Mouse (Mus musculus): ENCODE results near the gene Iqcj. TPM values are rescaled to one million over a fixed set of nuclear protein-coding genes. Genes with fewer than 3 reads are reported as not detected.

Iqcj gene
- 1 to 10 TPM; 2.4 to 4.6 TPM for total RNA-seq (2021)

DNA sequence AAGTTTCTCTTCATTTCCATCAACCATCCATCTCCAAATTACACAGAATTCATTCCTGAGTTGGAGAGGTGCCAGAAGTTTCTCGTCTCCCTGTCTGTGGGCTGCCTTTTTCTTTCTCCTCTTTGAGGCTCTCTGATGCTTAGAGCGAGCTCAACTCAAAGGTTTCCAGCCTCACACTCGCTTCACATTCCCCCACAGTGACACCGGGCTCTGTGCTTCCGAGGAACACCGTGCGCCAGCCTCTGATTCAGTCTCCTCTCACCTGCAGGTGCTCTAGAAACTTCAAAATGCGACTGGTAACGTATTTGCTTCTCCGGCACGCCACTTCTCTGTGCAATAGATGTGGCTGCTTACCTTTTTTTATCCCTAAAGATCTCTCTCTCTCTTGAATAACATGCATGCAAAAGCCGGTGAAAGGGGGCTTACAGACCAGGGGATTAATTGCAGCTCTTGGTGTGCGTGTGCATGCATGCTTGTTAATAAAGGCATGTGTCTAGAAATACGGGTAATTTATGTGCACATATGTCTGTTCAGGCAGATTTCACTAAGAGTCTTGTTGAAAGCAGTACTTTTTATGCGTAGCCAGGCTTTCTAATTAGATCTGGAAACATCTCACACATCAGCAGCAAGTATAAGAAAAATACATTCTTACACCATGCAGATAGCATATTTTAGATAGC lies at the start of gene Iqcj, which contains the start of gene Iqschfp:
Gene Iqcj (plus strand): TSS at position 195 of the 680 bp plus-strand sequence.
Gene Iqschfp (plus strand): TSS at position 207 of the 680 bp plus-strand sequence.
- peak; percentile 49 to 54 for DNase-seq (ENCODE audit: low spot score in 2 of 2)
- intact Hi-C loops (cut with DNase I) = loop anchor here (5.0 kb wide), 2 partner anchors 150 to 245 kb away; no protein-coding TSS in a partner anchor

DNA sequence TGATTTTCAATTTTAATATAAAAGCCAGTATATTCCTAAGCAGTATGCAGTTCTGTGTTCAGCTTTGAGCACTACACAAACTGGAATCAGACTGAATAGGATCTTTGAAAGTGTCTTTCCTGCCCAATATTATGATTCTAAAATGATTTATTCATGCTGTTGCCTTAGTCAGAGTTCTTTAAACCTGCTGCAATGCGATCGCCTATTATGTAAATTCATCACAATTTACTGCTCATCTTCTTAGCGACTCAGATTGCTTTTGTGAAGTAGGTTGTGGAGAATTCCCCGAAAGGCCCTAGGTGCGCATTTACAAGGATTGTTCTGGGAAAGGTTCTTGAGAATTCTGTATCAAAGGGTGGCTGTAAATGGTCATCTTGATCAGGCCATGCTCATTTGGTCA lies 39.6 kb upstream of the Iqcj start:
- intact Hi-C loops (cut with DNase I) = no loop called here
- peak in 1 of 2 experiments; percentile 4 for DNase-seq (ENCODE audit: low spot score in 2 of 2)

DNA sequence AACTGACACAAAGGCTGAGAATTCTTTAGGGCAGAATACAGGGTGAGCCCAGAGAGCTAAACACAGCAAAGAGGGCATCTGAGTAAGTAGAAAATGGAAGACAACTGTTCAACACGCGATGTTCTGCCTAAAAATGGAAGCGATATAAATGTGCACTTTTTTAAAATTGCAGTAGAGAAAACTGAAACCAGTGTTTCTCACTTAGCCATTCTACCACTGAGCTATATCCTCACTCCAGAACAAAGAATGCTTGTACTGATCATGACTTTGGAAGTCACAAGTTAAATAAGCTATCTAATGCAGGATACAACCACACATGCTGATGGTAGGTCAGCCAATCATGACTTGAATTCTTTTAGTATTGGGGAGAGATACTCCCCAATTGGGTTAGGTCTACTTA lies 30.5 kb upstream of the Iqcj start:
- DNase-seq (ENCODE audit: low spot score in 2 of 2) = peak in 1 of 2 experiments; percentile 16
- intact Hi-C loops (cut with DNase I) = no loop called here

- intact Hi-C loops (cut with DNase I) = no loop called here
- DNase-seq (ENCODE audit: low spot score in 2 of 2) = no peak
These were observed 24.5 kb upstream of the Iqcj start for GRCm38 (mm10) chr3:67867420-67868065.

GRCm38 (mm10) chr3:67869424-67869823 lies 22.6 kb upstream of the Iqcj start:
- DNase-seq (ENCODE audit: low spot score in 2 of 2) = no peak
- intact Hi-C loops (cut with DNase I) = no loop called here

- no peak for DNase-seq (ENCODE audit: low spot score in 2 of 2)
- intact Hi-C loops (cut with DNase I) = no loop called here
These were observed 14.8 kb upstream of the Iqcj start for GRCm38 (mm10) chr3:67877253-67877652.

DNA sequence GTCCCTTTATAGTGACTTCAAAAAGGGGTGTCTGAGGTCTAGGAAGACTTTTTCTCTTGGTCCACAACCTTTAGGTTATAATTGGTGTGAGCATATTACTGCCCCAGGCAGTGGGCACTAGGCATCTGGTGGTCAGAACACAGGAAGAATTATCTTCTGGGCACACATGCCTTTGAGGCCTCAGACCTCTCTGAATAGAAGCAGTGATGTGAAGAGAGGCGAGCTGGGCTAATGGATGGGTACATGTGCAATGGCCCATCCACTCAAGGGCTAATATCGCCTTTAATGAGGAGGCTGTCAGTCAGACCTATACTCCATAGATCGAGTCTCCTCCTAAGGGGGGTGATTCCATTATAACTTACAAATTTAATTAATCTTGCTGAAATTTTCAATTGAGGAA lies 7.7 kb upstream of the Iqcj start:
- DNase-seq (ENCODE audit: low spot score in 2 of 2) = no peak
- intact Hi-C loops (cut with DNase I) = no loop called here

GRCm38 (mm10) chr3:67886176-67886575 lies 5.8 kb upstream of the Iqcj start:
- DNase-seq (ENCODE audit: low spot score in 2 of 2) = no peak
- intact Hi-C loops (cut with DNase I) = no loop called here

DNA sequence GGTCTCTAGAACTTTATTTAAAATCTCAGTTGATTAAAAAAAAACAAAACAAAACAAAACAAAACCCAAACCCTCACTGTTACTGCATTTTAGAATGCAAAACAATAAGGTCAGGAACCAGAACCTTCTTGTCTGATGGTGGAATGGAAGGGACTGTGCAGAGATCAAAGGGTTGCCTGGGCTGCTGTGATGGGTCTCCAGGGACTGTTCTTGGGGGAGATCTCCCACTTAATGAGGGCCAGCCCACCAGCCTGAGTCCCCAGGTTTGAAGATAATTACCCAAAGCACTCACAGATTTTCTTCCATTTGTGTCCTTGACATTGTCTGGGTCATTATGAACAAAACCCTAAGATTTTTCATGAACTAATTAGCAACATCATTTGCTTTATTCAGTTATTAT lies 4.8 kb upstream of the Iqcj start:
- DNase-seq (ENCODE audit: low spot score in 2 of 2) = no peak
- intact Hi-C loops (cut with DNase I) = no loop called here

GRCm38 (mm10) chr3:67892768-67893167 lies 748 bp downstream of the Iqcj start:
- intact Hi-C loops (cut with DNase I) = loop anchor here (5.0 kb wide), 2 partner anchors 150 to 245 kb away; no protein-coding TSS in a partner anchor

DNA sequence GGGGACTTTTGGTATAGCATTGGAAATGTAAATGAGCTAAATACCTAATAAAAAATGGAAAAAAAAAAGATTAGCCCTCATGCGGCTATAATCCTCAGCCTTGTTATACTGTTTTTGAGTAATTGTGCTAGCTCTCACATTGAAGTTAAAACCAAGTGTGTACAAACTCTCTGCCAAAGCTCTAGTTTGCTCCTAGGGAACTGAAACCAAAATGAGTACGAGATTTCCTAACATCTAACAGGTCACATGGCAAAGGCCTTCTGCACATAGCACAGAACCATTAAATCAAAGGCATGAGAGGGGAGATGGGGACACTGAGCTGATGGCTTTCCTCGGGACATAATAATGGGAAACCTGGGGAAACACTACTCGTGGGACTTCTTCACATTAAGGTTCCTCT lies 10.5 kb downstream of the Iqcj start:
- no peak for DNase-seq (ENCODE audit: low spot score in 2 of 2)
- intact Hi-C loops (cut with DNase I) = no loop called here

More at GRCm38 (mm10) chr3:67892768-67893167, 748 bp downstream of the Iqcj start:
- peak; percentile 35 to 41 for DNase-seq (ENCODE audit: low spot score in 2 of 2)

DNA sequence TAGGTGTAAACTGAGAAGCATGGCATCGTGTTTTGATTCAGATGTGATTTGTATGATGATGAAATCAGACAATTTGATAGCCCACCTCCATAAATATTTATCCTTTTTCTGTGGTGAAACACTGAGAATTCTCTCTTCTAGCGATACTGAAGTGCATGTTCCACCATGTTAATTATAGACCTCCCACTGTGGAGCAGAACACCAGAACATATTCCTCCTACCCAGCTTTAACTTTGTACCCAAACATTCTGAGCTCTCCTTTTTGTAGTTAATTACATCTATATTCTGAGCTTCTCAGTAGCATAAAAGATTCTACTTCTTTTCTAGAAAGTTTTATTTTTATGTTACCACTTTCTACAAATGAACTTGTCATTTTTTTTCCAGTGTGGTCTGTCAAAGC lies 16.6 kb downstream of the Iqcj start:
- DNase-seq (ENCODE audit: low spot score in 2 of 2) = peak in 1 of 2 experiments; percentile 71
- intact Hi-C loops (cut with DNase I) = loop anchor here (1.0 kb wide), 1 partner anchor 265 kb away; no protein-coding TSS in a partner anchor

GRCm38 (mm10) chr3:67918098-67918497 lies 26.1 kb downstream of the Iqcj start:
- intact Hi-C loops (cut with DNase I) = no loop called here
- DNase-seq (ENCODE audit: low spot score in 2 of 2) = no peak

DNA sequence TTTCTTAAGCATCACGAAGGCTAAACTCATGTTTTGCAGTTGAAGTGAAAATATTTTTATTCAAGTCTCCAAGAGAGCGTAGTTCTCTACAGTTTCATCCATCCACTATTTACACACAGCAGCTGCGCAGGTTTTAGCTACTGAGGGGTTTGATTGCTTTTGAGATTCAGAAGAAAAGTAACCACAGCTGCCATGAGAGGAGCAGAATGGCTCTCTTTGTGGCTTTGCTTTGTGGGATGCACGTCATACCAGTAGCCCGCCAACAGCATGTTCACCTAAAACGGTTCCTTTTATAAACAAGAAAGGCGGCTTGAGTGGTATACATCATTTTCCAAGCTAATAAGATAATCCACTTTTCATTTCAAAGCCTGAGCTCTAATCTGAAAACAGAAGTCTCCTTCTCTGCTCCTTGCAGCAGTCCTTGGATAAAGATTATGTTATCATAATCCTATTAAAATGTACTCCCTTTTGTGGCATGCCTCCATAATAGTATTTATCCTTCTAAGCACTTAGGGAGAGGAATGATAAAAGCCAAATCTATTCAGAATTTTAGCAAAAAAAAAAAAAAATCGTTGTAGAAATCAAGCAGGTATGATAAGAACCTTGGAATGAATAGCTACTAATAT lies 26.7 kb downstream of the Iqcj start:
- DNase-seq (ENCODE audit: low spot score in 2 of 2) = no peak
- intact Hi-C loops (cut with DNase I) = loop anchor here (1.0 kb wide), 1 partner anchor 28 kb away; no protein-coding TSS in a partner anchor

GRCm38 (mm10) chr3:67923095-67923494 lies 31.1 kb downstream of the Iqcj start:
- DNase-seq (ENCODE audit: low spot score in 2 of 2) = peak in 1 of 2 experiments; percentile 47
- intact Hi-C loops (cut with DNase I) = no loop called here

- intact Hi-C loops (cut with DNase I) = no loop called here
- DNase-seq (ENCODE audit: low spot score in 2 of 2) = no peak
These were observed 33.4 kb downstream of the Iqcj start for GRCm38 (mm10) chr3:67925453-67925852.

DNA sequence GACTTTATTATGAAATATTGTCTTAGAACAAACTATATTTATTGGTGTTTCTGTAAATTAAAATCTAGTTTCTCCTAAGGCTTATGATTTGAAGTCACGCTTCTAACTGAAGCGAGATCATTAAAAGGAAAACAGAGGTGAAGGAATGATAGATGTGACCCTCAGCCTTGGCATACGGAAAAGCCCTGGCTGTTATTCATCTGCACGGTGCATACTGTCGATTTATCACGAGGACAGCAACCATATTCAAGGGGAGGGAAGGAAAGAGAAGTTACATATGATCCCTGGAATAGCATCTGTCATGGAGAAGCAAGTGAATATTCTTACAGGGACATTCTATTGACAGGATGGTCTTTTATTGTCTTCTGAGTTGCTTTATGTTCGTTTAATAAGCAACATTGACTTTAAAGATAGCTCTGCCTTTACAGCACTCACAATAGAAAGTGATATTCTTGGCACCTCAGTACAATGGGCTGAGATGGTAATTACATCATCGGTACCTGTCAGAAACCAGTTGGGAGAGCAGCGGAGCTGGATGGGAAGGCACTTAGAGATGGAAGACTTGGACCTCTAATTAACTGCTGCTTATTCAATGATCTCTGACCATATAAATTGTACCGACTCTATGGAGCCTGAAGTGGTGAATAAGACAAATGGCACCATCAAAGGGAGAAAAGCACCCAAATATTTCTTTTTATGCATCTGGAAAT lies 38.6 kb downstream of the Iqcj start:
- intact Hi-C loops (cut with DNase I) = no loop called here
- DNase-seq (ENCODE audit: low spot score in 2 of 2) = no peak

- DNase-seq (ENCODE audit: low spot score in 2 of 2) = peak in 1 of 2 experiments; percentile 11
- intact Hi-C loops (cut with DNase I) = no loop called here
These were observed 39.2 kb downstream of the Iqcj start for GRCm38 (mm10) chr3:67931181-67931580.

DNA sequence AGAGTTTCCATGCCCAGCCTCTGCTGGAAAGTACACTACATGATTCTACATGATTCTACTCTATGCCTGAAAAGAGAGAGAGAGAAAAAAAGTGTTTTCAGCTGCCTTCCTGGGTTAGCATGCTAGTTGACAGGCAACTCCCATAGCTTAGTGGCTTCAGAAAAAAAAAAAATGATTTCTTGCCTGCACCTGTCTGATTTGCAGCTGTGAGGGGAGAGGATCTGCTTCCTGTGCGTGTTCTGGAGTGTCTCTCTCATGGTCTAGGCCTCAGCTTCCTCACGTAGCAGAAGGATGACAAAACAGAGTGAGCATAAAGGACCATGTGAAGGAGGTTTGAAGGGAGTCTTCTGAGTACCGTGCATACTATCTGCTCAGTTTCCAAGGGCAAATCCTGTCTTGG lies 39.9 kb downstream of the Iqcj start:
- intact Hi-C loops (cut with DNase I) = no loop called here
- no peak for DNase-seq (ENCODE audit: low spot score in 2 of 2)

GRCm38 (mm10) chr3:67935829-67936228 lies 43.8 kb downstream of the Iqcj start:
- intact Hi-C loops (cut with DNase I) = no loop called here
- DNase-seq (ENCODE audit: low spot score in 2 of 2) = no peak
